Mouse (Mus musculus) stomach, embryonic 15.5 days (tissue): Measurements from ENCODE around the gene Itga8. TPM values are rescaled to one million over a fixed set of nuclear protein-coding genes. Genes with fewer than 3 reads are reported as not detected.

Source experiments
- ATAC-seq: fragments of 200-750 bp; cut with Nextera tagmentation; 2 replicates; pipeline ENCODE4 v1.8.0; 2017; ENCODE audit warnings: low read depth, moderate number of reproducible peaks, moderate TSS enrichment; ENCODE audit not compliant: insufficient read depth, low FRiP score
- H3K27ac ChIP-seq: fragments of 300-500 bp; sonication (generic); 2 replicates; pipeline ENCODE4 v1.5.1; 2015; ENCODE audit warnings: mild to moderate bottlenecking, inconsistent platforms
- H3K27me3 ChIP-seq: fragments of 300-500 bp; sonication (generic); replicated peaks from 2 replicates; pipeline ENCODE4 v1.6.1; 2015; ENCODE audit warnings: inconsistent platforms
- H3K36me3 ChIP-seq: fragments of 300-500 bp; sonication (generic); 2 replicates; pipeline ENCODE4 v1.6.1; 2015; ENCODE audit warnings: inconsistent platforms
- H3K4me1 ChIP-seq: fragments of 300-500 bp; sonication (generic); 2 replicates; pipeline ENCODE4 v1.6.1; 2015; ENCODE audit warnings: inconsistent platforms
- H3K4me2 ChIP-seq: fragments of 300-500 bp; sonication (generic); 2 replicates; pipeline ENCODE4 v1.6.1; 2015; ENCODE audit warnings: mild to moderate bottlenecking, inconsistent platforms
- H3K4me3 ChIP-seq: fragments of 300-500 bp; sonication (generic); replicated peaks from 2 replicates; pipeline ENCODE4 v1.5.1; 2015; ENCODE audit warnings: inconsistent platforms
- H3K9ac ChIP-seq: fragments of 300-500 bp; sonication (generic); 2 replicates; pipeline ENCODE4 v1.6.1; 2015; ENCODE audit warnings: inconsistent platforms
- H3K9me3 ChIP-seq: fragments of 300-500 bp; sonication (generic); 2 replicates; pipeline ENCODE4 v1.6.1; 2016; ENCODE audit warnings: inconsistent platforms
- WGBS: fragments of 180-500 bp; shearing (Covaris S2); methylation state at CpG from one replicate; pipeline ENCODE4 v1.1.7; 2015; 5-methylcytosine and 5-hydroxymethylcytosine counted together
- polyA plus RNA-seq: library from polyadenylated mRNA; unstranded; fragments of >200 nt; fragmentation: Nextera tagmentation; extraction: Ambion mirVana; gene quantifications from 2 replicates; pipeline ENCODE4 v1.2.1, GENCODE M21; 2015

The Itga8 gene
- polyA plus RNA-seq, 1 experiment from 2014 or later, result 16.7 TPM

DNA sequence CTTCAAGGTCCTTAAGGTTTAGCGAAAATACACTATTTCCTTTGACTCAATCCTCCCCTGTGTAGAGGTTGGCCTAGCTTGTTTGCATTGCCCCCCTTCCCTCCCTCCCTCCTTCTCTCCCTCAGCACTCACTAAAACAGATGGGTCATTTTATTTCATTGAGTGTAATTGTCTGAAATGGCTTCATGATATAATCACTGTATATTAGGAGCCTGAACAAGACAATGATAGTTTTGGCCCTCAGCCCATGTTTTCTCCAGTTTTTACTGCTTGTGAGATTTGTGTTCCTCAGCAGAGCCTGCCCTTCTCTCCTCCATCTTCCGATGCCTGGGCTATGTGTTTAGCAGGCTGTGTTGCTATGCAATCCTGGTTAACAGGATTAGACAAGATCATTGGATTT lies 80.1 kb downstream of the Itga8 start:
- H3K27me3 ChIP-seq, result no peaks in the 10 kb centered on the region
- no peak overlapping the region for H3K4me2 ChIP-seq
- WGBS, result 37% methylated on average over 2 of the region's 2 CpGs
- H3K36me3 ChIP-seq, result no peaks in the 10 kb centered on the region
- no peaks in the 10 kb centered on the region for H3K4me1 ChIP-seq
- H3K27ac ChIP-seq, result peak overlapping the region; percentile 64
- ATAC-seq, result peak; percentile 82
- H3K9ac ChIP-seq, result no peak overlapping the region
- no peak overlapping the region for H3K4me3 ChIP-seq
- H3K9me3 ChIP-seq, result no peaks in the 10 kb centered on the region

DNA sequence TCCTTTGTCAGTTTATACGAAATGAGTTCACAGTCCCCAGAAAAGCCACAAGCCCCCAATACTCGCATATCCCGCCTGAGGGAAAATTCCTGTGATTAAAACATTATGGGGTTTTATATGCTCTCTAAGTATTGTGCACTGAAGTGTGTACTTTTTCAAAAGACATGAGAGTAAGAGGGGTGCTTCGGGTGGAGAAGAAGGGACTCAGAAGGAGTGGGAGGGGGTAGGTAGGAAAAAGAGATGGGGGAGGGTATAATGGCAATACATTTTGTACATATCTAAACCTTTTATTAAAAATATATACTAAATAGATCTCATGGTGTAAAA lies 88.3 kb downstream of the Itga8 start:
- 40% methylated on average over 4 of the region's 4 CpGs for WGBS
- no peaks in the 10 kb centered on the region for H3K36me3 ChIP-seq
- no peak overlapping the region for H3K4me3 ChIP-seq
- H3K4me2 ChIP-seq, result no peak overlapping the region
- ATAC-seq, result no peak
- no peak overlapping the region for H3K9ac ChIP-seq
- H3K27me3 ChIP-seq, result no peaks in the 10 kb centered on the region
- H3K9me3 ChIP-seq, result no peaks in the 10 kb centered on the region
- H3K27ac ChIP-seq, result peak overlapping the region; percentile 33; the same call in 1 of the 2 replicates
- 0 out of 2 replicates have a peak, but pooled peaks cover 4% of the 10 kb centered on the region for H3K4me1 ChIP-seq

DNA sequence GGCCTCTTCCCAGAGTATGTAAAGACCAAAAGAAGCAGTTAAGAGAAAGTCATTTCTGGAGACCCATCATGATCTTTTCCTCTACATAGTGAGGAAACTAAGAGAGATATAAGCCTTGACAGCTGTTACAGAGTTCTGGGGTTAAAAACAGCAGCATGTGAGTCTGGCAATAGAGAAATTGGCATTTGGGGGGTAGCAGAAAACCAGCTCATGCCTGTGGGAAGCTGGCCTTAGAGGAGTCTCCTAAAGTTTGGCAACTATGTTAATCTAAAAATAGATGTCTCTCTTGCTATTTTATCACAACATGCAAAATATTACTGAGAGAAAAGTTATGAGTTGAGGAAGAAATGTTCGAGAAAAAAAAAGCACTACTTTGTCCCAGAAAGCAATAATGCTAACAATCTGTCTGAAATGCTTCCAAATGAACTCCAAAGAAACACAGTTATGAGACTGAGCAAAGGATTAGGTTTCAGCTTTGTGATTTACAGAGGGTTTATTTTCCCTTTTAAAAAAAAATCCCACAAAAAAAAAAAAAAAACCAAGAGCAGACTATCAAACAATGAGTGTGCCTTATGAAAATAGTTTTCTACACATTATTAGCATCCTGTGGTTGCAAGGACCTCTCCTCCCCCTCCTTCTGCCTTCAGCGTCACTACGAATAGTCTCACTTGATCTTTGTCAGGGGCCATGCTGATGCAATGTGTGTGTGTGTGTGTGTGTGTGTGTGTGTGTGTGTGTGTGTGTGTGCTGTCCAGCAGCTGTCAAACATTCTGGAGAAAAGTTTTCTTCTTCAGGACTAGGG lies 88.9 kb downstream of the Itga8 start:
- Histone ChIP-seq H3K36me3 (no peaks in the 10 kb centered on the region), H3K9me3 (no peaks in the 10 kb centered on the region), H3K4me1 (0 out of 2 replicates have a peak, but pooled peaks cover 4% of the 10 kb centered on the region), H3K4me2 (no peak overlapping the region), H3K9ac (no peak overlapping the region), H3K27me3 (no peaks in the 10 kb centered on the region), H3K4me3 (no peak overlapping the region), H3K27ac (peak overlapping the region; percentile 61)
- WGBS, result 24% methylated on average over 3 of the region's 3 CpGs
- ATAC-seq, result no peak

DNA sequence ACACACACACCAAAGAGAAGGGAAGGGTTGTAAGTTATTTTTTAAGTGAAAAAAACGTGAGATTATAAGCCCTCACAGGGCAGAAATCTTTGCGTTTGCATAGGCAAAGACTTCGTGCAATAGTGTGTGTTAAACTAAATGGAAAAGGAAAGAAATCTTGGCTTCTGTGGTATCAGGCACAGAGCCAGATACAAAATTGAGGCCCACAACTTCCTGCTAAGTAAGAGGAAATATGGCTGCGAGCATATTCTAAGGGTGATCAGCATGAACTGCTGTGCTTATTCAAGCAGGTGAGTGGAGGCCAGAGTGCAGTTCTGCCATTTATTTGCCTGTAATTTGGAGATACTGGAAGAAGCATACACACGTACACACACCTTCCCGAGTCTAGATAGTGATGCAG lies 93.6 kb downstream of the Itga8 start:
- Histone ChIP-seq H3K4me2 (no peak overlapping the region), H3K4me3 (no peak overlapping the region), H3K36me3 (no peaks in the 10 kb centered on the region), H3K9me3 (no peaks in the 10 kb centered on the region), H3K4me1 (0 out of 2 replicates have a peak, but pooled peaks cover 4% of the 10 kb centered on the region), H3K27me3 (no peaks in the 10 kb centered on the region), H3K9ac (no peak overlapping the region), H3K27ac (no peak overlapping the region)
- WGBS, result 69% methylated on average over 6 of the region's 6 CpGs
- no peak for ATAC-seq

DNA sequence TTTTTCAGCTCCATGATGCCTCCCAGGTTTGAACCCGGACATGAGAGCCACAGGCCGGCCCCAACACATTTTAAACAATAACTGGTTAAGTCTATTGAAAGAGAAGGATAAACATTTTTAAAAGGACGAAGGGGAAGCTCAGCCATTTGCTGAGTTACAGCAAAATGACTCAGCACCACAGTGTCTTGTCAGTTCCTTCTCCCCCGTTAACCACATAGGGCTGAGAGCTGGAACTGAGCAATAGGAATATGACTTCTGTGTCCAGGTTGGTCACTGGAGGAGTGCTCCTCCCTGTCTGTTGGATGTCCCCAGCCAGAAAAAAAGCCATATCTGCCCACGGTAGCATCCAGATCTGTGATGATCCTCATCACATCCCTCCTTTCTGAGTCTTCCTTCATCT lies 95.4 kb downstream of the Itga8 start:
- 43% methylated on average over 5 of the region's 5 CpGs for WGBS
- Histone ChIP-seq H3K4me1 (no peaks in the 10 kb centered on the region), H3K9ac (no peak overlapping the region), H3K4me2 (no peak overlapping the region), H3K36me3 (no peaks in the 10 kb centered on the region), H3K4me3 (no peak overlapping the region), H3K27ac (no peak overlapping the region), H3K27me3 (no peaks in the 10 kb centered on the region), H3K9me3 (no peaks in the 10 kb centered on the region)
- ATAC-seq, result no peak

DNA sequence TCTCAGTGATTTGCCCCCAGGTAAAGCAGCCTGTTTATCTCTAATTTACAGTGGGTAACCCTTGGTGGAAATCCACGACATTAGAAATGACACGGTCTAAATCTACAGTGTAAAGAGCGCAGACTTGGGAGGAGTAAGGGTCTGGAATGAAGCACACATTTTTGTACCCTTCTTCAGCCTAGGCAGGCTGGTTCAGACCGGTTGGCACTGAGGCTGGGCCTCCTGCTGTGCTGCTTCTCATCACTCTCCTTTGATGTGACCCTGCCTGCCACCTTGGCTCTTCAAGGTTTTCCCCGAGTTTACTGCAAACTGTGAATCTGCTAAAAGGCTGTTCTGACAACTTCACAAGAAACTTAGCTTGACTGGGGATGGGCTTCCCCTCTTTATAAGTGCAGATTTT lies 95.8 kb downstream of the Itga8 start:
- Histone ChIP-seq H3K27me3 (no peaks in the 10 kb centered on the region), H3K4me3 (no peak overlapping the region), H3K4me2 (no peak overlapping the region), H3K27ac (no peak overlapping the region), H3K36me3 (no peaks in the 10 kb centered on the region), H3K4me1 (no peaks in the 10 kb centered on the region), H3K9ac (no peak overlapping the region), H3K9me3 (no peaks in the 10 kb centered on the region)
- 50% methylated on average over 5 of the region's 5 CpGs for WGBS
- no peak for ATAC-seq

DNA sequence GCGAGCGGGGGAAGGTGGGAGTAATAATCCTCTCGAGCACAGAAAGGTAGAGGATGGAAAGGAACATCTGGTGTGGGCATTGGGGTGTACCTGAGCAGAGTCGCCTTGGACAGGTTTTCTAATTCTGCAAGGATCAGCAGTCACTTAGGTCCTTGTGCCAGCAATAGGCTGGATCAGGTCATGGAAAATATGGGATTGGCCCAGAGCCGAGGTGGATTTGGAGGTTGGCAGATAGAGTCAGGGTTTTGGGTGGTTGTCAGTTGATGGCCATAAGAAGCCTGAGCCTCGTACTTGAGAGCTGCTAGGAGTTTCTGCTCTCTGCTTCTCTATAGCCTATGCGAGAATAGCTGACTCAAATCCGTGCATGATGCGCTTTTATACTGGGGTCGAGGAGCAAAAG lies 98.5 kb downstream of the Itga8 start:
- no peak overlapping the region for H3K4me3 ChIP-seq
- H3K36me3 ChIP-seq, result no peaks in the 10 kb centered on the region
- no peaks in the 10 kb centered on the region for H3K9me3 ChIP-seq
- H3K9ac ChIP-seq, result no peak overlapping the region
- H3K4me2 ChIP-seq, result no peak overlapping the region
- 91% methylated on average over 10 of the region's 10 CpGs for WGBS
- H3K4me1 ChIP-seq, result no peaks in the 10 kb centered on the region
- no peaks in the 10 kb centered on the region for H3K27me3 ChIP-seq
- no peak for ATAC-seq
- H3K27ac ChIP-seq, result no peak overlapping the region

DNA sequence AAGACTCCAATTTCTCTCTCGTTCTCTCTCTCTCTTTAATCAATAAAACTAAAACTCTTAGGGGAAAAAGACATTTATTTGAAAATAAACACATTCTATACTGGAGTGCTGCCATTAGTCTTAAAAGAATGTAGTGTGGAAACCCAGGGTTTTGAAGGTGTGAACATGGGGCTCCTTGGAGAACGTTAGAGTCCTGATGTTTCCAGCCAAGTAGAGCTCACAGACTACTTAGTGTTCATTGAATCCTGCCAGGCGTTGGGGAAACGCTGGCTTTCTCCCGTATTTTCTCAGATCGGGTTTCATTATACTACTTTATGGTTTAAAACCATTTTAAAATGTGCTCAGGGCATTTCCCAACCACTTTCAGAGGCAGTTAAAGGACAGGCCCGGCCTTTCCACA lies 103.0 kb downstream of the Itga8 start:
- WGBS, result 70% methylated on average over 7 of the region's 7 CpGs
- H3K27ac ChIP-seq, result no peak overlapping the region
- no peaks in the 10 kb centered on the region for H3K27me3 ChIP-seq
- H3K9ac ChIP-seq, result no peak overlapping the region
- no peak overlapping the region for H3K4me2 ChIP-seq
- H3K4me1 ChIP-seq, result no peaks in the 10 kb centered on the region
- no peak overlapping the region for H3K4me3 ChIP-seq
- ATAC-seq, result no peak
- H3K9me3 ChIP-seq, result no peaks in the 10 kb centered on the region
- no peaks in the 10 kb centered on the region for H3K36me3 ChIP-seq

DNA sequence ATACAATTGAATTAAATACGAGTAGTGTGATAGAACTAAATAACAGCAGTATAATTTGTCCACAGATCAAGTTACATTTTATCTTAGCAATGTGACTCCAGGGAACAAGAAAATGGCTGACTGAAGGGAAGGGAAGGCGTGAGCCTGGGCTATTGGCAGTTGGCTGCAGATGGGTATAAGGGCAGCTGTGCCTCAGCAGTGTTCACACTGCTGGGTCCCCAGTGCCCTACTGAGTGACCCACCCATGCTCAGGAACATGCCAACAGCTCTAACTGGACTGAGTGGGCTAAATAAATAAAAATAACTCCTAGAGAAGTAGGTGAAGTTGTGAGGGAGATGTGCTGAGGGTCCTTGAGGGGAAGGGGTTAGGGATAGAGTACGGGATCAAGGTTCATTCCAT lies 103.5 kb downstream of the Itga8 start:
- Histone ChIP-seq H3K27me3 (no peaks in the 10 kb centered on the region), H3K36me3 (no peaks in the 10 kb centered on the region), H3K4me3 (no peak overlapping the region), H3K9ac (no peak overlapping the region), H3K9me3 (no peaks in the 10 kb centered on the region), H3K4me2 (no peak overlapping the region), H3K4me1 (no peaks in the 10 kb centered on the region), H3K27ac (no peak overlapping the region)
- WGBS, result 86% methylated on average over 3 of the region's 3 CpGs
- ATAC-seq, result no peak

DNA sequence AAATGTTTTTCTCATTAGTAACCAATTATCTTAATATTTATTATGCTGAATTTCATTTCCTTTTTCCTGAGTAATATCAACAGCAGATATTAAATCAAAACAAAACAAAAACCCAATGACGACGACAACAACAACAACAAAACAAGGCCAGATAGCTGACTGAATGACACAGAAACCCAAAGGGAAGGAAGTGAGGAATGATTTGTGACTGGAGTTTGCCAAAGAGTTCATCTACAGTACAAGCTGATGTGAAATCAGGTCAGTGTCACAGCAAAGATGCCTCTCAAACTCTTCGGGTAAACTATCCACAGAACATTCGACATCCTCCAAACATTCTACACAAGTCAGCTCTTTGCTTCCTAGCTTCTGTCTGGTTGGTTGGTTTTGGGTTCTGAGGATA lies 104.0 kb downstream of the Itga8 start:
- H3K4me2 ChIP-seq, result no peak overlapping the region
- H3K27ac ChIP-seq, result no peak overlapping the region
- H3K36me3 ChIP-seq, result no peaks in the 10 kb centered on the region
- H3K9me3 ChIP-seq, result no peaks in the 10 kb centered on the region
- no peak overlapping the region for H3K9ac ChIP-seq
- H3K27me3 ChIP-seq, result no peaks in the 10 kb centered on the region
- 84% methylated on average over 4 of the region's 4 CpGs for WGBS
- no peaks in the 10 kb centered on the region for H3K4me1 ChIP-seq
- no peak overlapping the region for H3K4me3 ChIP-seq
- no peak for ATAC-seq

DNA sequence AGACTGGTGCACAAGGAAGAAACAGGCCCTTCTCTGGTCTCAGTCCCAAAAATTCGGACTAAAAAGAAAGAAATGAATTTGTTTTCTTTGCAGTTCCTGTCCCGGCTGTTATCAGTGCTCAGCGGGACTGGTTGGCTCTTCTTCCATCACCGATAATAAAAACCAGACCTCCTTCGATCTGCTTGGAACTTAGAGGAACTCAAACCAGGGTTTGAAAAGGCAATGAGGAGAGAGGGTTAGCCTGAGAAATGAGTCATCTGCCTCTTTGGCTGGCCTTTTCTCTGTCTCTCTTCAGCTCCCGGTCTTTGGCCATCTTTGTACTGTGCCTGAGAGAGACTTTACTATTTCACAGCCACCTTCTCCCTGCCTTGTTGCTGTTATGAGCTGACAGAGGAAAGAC lies 112.7 kb downstream of the Itga8 start:
- Histone ChIP-seq H3K4me2 (no peak overlapping the region), H3K4me1 (no peaks in the 10 kb centered on the region), H3K9me3 (no peaks in the 10 kb centered on the region), H3K9ac (no peak overlapping the region), H3K27ac (no peak overlapping the region), H3K4me3 (no peak overlapping the region), H3K27me3 (no peaks in the 10 kb centered on the region), H3K36me3 (no peaks in the 10 kb centered on the region)
- WGBS, result 51% methylated on average over 6 of the region's 6 CpGs
- ATAC-seq, result no peak

DNA sequence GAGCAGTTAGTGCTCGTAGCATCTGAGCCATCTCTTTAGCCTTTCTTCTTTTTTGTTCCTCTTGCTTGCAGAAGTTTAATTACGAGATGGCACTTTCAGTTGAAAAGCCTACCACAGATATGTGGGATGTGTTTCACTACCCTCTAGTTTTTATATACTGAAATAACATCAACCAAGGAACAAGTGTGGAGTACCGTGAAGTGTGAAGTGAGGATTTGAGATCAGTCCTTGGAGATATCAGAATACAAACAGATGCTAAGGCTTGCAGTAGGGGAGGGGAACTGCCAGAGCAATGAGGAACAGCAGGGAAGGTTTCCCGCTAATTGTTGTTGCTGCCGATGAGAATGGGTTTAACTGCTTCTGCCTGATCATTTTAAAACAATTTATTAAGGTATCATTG lies 114.1 kb downstream of the Itga8 start:
- Histone ChIP-seq H3K27ac (no peak overlapping the region), H3K4me2 (no peak overlapping the region), H3K9me3 (no peaks in the 10 kb centered on the region), H3K36me3 (no peaks in the 10 kb centered on the region), H3K4me3 (no peak overlapping the region), H3K9ac (no peak overlapping the region), H3K4me1 (no peaks in the 10 kb centered on the region), H3K27me3 (no peaks in the 10 kb centered on the region)
- 56% methylated on average over 5 of the region's 5 CpGs for WGBS
- ATAC-seq, result no peak

DNA sequence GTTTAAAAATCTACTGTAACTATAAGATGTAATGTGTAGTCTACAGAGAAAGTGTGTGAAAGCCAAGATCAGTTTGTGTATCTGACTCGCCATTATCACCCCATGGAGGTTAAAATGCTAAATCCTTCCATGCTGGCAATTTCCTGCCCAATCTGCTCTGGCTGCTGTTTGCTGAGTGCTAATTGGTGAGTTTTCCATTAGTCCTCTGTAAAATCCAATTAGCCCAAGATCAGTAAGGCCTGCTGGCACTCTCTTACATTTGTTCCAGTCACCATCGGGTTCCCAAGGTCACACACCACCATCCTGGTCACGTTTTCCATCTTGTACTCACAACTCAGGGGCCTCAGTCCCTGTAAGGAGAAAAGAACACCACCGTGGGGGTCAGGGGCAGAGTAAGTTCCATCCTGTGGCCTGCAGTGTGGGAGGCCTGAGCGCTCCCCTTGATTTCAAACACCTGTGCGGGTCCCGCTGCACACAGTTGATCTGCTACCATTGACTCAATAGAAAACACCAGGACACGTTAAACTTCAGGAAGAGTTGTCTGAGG lies 119.2 kb downstream of the Itga8 start:
- 57% methylated on average over 8 of the region's 8 CpGs for WGBS
- H3K9ac ChIP-seq, result no peak overlapping the region
- H3K27ac ChIP-seq, result no peak overlapping the region
- no peaks in the 10 kb centered on the region for H3K36me3 ChIP-seq
- H3K4me3 ChIP-seq, result no peak overlapping the region
- no peaks in the 10 kb centered on the region for H3K4me1 ChIP-seq
- ATAC-seq, result no peak
- no peak overlapping the region for H3K4me2 ChIP-seq
- H3K27me3 ChIP-seq, result no peaks in the 10 kb centered on the region
- H3K9me3 ChIP-seq, result no peaks in the 10 kb centered on the region
